Mouse (Mus musculus): ENCODE results near the gene Rit1. TPM values are rescaled to one million over a fixed set of nuclear protein-coding genes. Genes with fewer than 3 reads are reported as not detected.

The Rit1 gene
- polyA plus RNA-seq, 1 experiment from 2014 or later, result 98.4 TPM

Other genes with a start within 250 kb of the Rit1 start
- gene Lmna, start 206.9 kb upstream of the Rit1 start, polyA plus RNA-seq (2015; fragmentation: Nextera tagmentation; extraction: Ambion mirVana), result 185 and 216 TPM in 2 replicates
- 2.6 and 3.4 TPM in 2 replicates for gene Mex3a, start 184.4 kb upstream of the Rit1 start, polyA plus RNA-seq (2015; fragmentation: Nextera tagmentation; extraction: Ambion mirVana)
- gene Rab25, start 168.5 kb upstream of the Rit1 start, polyA plus RNA-seq (2015; fragmentation: Nextera tagmentation; extraction: Ambion mirVana), result 61.4 and 61.8 TPM in 2 replicates
- 138 and 143 TPM in 2 replicates for gene Lamtor2, start 163.8 kb upstream of the Rit1 start, polyA plus RNA-seq (2015; fragmentation: Nextera tagmentation; extraction: Ambion mirVana)
- 18.4 and 22.6 TPM in 2 replicates for gene Ubqln4, start 163.1 kb upstream of the Rit1 start, polyA plus RNA-seq (2015; fragmentation: Nextera tagmentation; extraction: Ambion mirVana)
- gene Ssr2, start 141.0 kb upstream of the Rit1 start, polyA plus RNA-seq (2015; fragmentation: Nextera tagmentation; extraction: Ambion mirVana), result 306 and 384 TPM in 2 replicates
- gene Arhgef2, start 110.9 kb upstream of the Rit1 start, polyA plus RNA-seq (2015; fragmentation: Nextera tagmentation; extraction: Ambion mirVana), result 170 and 229 TPM in 2 replicates
- gene Rxfp4, start 63.7 kb upstream of the Rit1 start, polyA plus RNA-seq (2015; fragmentation: Nextera tagmentation; extraction: Ambion mirVana), result 0.61 and 0.92 TPM in 2 replicates
- gene Khdc4, start 31.0 kb upstream of the Rit1 start, polyA plus RNA-seq (2015; fragmentation: Nextera tagmentation; extraction: Ambion mirVana), result 42.3 and 49.4 TPM in 2 replicates
- 4.9 and 5.6 TPM in 2 replicates for gene Syt11, start 58.3 kb downstream of the Rit1 start, polyA plus RNA-seq (2015; fragmentation: Nextera tagmentation; extraction: Ambion mirVana)
- gene Gon4l, start 118.4 kb downstream of the Rit1 start, polyA plus RNA-seq (2015; fragmentation: Nextera tagmentation; extraction: Ambion mirVana), result 4.6 and 5.0 TPM in 2 replicates
- 23.2 and 24.6 TPM in 2 replicates for gene Msto1, start 197.2 kb downstream of the Rit1 start, polyA plus RNA-seq (2015; fragmentation: Nextera tagmentation; extraction: Ambion mirVana)
- gene Ash1l, start 233.8 kb downstream of the Rit1 start, polyA plus RNA-seq (2015; fragmentation: Nextera tagmentation; extraction: Ambion mirVana), result 11.9 and 15.0 TPM in 2 replicates
- 64.6 and 66.3 TPM in 2 replicates for gene Dap3, start 234.3 kb downstream of the Rit1 start, polyA plus RNA-seq (2015; fragmentation: Nextera tagmentation; extraction: Ambion mirVana)